31 mouse cellular contexts compared by ENCODE assay signal in genomic region chr1:164972744-164973143, GRCm38 (mm10). TPM values are rescaled to one million over a fixed set of nuclear protein-coding genes. Genes with fewer than 3 reads are reported as not detected.
DNase-seq lines count a peak whose midpoint lies in the region; ATAC-seq lines count a peak whose summit lies in the region.
"Had no signal": no experiment of that assay in that cellular context is flagged by ENCODE, and none has a peak within 500 bp of the region (broad histone marks: within the 10 kb centered on the region; RNA-seq: fewer than 3 reads in every experiment).

No protein-coding gene starts in this region.

- no peak overlapping the region for H3K4me3 ChIP-seq in midbrain, embryonic 10.5 days
- H3K4me3 ChIP-seq in midbrain, embryonic 16.5 days (ENCODE audit: low read depth, low read length), result no peak overlapping the region
- H3K4me3 ChIP-seq in intestine, embryonic 15.5 days (replicated peaks), result no peak overlapping the region
- no peak overlapping the region for H3K4me3 ChIP-seq in kidney, embryonic 14.5 days (ENCODE audit: low read length)
- H3K4me3 ChIP-seq: embryonic facial prominence, embryonic 15.5 days; hindbrain, embryonic 13.5 days; kidney, embryonic 15.5 days; limb, embryonic 12.5 days; midbrain, embryonic 13.5 days; neural tube, embryonic 12.5 days; stomach, embryonic 15.5 days had no signal

- no peaks in the 10 kb centered on the region for H3K9me3 ChIP-seq in midbrain, embryonic 10.5 days (replicated peaks)
- no peaks in the 10 kb centered on the region for H3K9me3 ChIP-seq in midbrain, embryonic 16.5 days (replicated peaks; ENCODE audit: control insufficient read depth, low read length, poor library complexity, severe bottlenecking)
- H3K9me3 ChIP-seq in intestine, embryonic 15.5 days, result no peaks in the 10 kb centered on the region
- H3K9me3 ChIP-seq in kidney, embryonic 14.5 days (ENCODE audit: control insufficient read depth, low read length), result no peaks in the 10 kb centered on the region
- H3K9me3 ChIP-seq: embryonic facial prominence, embryonic 15.5 days; hindbrain, embryonic 13.5 days; kidney, embryonic 15.5 days; limb, embryonic 12.5 days; midbrain, embryonic 13.5 days; neural tube, embryonic 12.5 days; stomach, embryonic 15.5 days had no signal

- H3K27ac ChIP-seq in midbrain, embryonic 10.5 days (replicated peaks), result 0 out of 2 replicates have a peak overlapping the region, but pooled peaks have one; percentile 14
- no peak overlapping the region for H3K27ac ChIP-seq in midbrain, embryonic 16.5 days (ENCODE audit: low read length)
- H3K27ac ChIP-seq in intestine, embryonic 15.5 days, result no peak overlapping the region
- no peak overlapping the region for H3K27ac ChIP-seq in kidney, embryonic 14.5 days (ENCODE audit: low read depth, low read length)
- H3K27ac ChIP-seq: embryonic facial prominence, embryonic 15.5 days; hindbrain, embryonic 13.5 days; kidney, embryonic 15.5 days; limb, embryonic 12.5 days; neural tube, embryonic 12.5 days; stomach, embryonic 15.5 days had no signal

- peaks cover 11% of the 10 kb centered on the region for H3K4me1 ChIP-seq in midbrain, embryonic 10.5 days
- H3K4me1 ChIP-seq in midbrain, embryonic 16.5 days (ENCODE audit: control insufficient read depth, insufficient read depth, low read length), result peaks cover 5% of the 10 kb centered on the region; the same call in 1 of the 2 replicates
- H3K4me1 ChIP-seq in intestine, embryonic 15.5 days (replicated peaks), result no peaks in the 10 kb centered on the region
- H3K4me1 ChIP-seq in kidney, embryonic 14.5 days (ENCODE audit: control insufficient read depth, insufficient read depth, low read length), result no peaks in the 10 kb centered on the region
- H3K4me1 ChIP-seq: embryonic facial prominence, embryonic 15.5 days; hindbrain, embryonic 13.5 days; kidney, embryonic 15.5 days; limb, embryonic 12.5 days; neural tube, embryonic 12.5 days; stomach, embryonic 15.5 days had no signal

- no peaks in the 10 kb centered on the region for H3K36me3 ChIP-seq in midbrain, embryonic 10.5 days
- no peaks in the 10 kb centered on the region for H3K36me3 ChIP-seq in midbrain, embryonic 16.5 days (ENCODE audit: control insufficient read depth, insufficient read depth, low read length)
- no peaks in the 10 kb centered on the region for H3K36me3 ChIP-seq in intestine, embryonic 15.5 days
- H3K36me3 ChIP-seq in kidney, embryonic 14.5 days (ENCODE audit: control insufficient read depth, insufficient read depth, low read length), result no peaks in the 10 kb centered on the region
- H3K36me3 ChIP-seq: embryonic facial prominence, embryonic 15.5 days; hindbrain, embryonic 13.5 days; kidney, embryonic 15.5 days; limb, embryonic 12.5 days; midbrain, embryonic 13.5 days; neural tube, embryonic 12.5 days; stomach, embryonic 15.5 days had no signal

- 90% methylated on average over 5 of the region's 5 CpGs for WGBS in midbrain, embryonic 10.5 days
- WGBS in midbrain, embryonic 16.5 days, result 85% methylated on average over 5 of the region's 5 CpGs
- 61% methylated on average over 5 of the region's 5 CpGs for WGBS in intestine, embryonic 15.5 days
- 82% methylated on average over 5 of the region's 5 CpGs for WGBS in kidney, embryonic 14.5 days

- no peaks in the 10 kb centered on the region for H3K27me3 ChIP-seq in midbrain, embryonic 10.5 days (ENCODE audit: low read depth, poor library complexity, severe bottlenecking)
- no peaks in the 10 kb centered on the region for H3K27me3 ChIP-seq in midbrain, embryonic 16.5 days (ENCODE audit: control insufficient read depth, insufficient read depth, low read depth, low read length)
- H3K27me3 ChIP-seq in intestine, embryonic 15.5 days (replicated peaks), result no peaks in the 10 kb centered on the region
- no peaks in the 10 kb centered on the region for H3K27me3 ChIP-seq in kidney, embryonic 14.5 days (ENCODE audit: control insufficient read depth, insufficient read depth, low read length)
- H3K27me3 ChIP-seq: embryonic facial prominence, embryonic 15.5 days; hindbrain, embryonic 13.5 days; kidney, embryonic 15.5 days; limb, embryonic 12.5 days; midbrain, embryonic 13.5 days; neural tube, embryonic 12.5 days; stomach, embryonic 15.5 days had no signal

- DNase-seq in midbrain, embryonic 10.5 days (ENCODE audit: low spot score), result no peak
- DNase-seq in thymus, postnatal 0 days (ENCODE audit: low spot score), result peak; percentile 23
- DNase-seq in frontal cortex, adult 2 months (ENCODE audit: extremely low spot score in 1 of 2, low spot score in 1 of 2), result no peak
- DNase-seq in adrenal gland, postnatal 14 days, result no peak
- DNase-seq: adrenal gland, postnatal 25 days; cerebellum, adult 8-10 months; gastrocnemius, postnatal 36 days; heart, postnatal 36 days; kidney, postnatal 36 days; layer of hippocampus, postnatal 36 days; lung, adult 2 months; lung, postnatal 14 days; retina, postnatal 1 day; right cerebral cortex, postnatal 25 days had no signal

- H3K9ac ChIP-seq in midbrain, embryonic 16.5 days (ENCODE audit: low read depth, low read length), result no peak overlapping the region
- H3K9ac ChIP-seq in intestine, embryonic 15.5 days, result no peak overlapping the region
- no peak overlapping the region for H3K9ac ChIP-seq in kidney, embryonic 14.5 days (ENCODE audit: low read depth, low read length)
- H3K9ac ChIP-seq: embryonic facial prominence, embryonic 15.5 days; hindbrain, embryonic 13.5 days; kidney, embryonic 15.5 days; limb, embryonic 12.5 days; midbrain, embryonic 13.5 days; neural tube, embryonic 12.5 days; stomach, embryonic 15.5 days had no signal

- no peak overlapping the region for H3K4me2 ChIP-seq in midbrain, embryonic 16.5 days (ENCODE audit: low read length)
- H3K4me2 ChIP-seq in intestine, embryonic 15.5 days (replicated peaks), result no peak overlapping the region
- no peak overlapping the region for H3K4me2 ChIP-seq in kidney, embryonic 14.5 days (replicated peaks; ENCODE audit: low read depth, low read length)
- H3K4me2 ChIP-seq: embryonic facial prominence, embryonic 15.5 days; hindbrain, embryonic 13.5 days; kidney, embryonic 15.5 days; limb, embryonic 12.5 days; liver, embryonic 11.5 days; midbrain, embryonic 13.5 days; neural tube, embryonic 12.5 days; stomach, embryonic 15.5 days had no signal

- no peak for ATAC-seq in midbrain, embryonic 16.5 days
- peak; percentile 80 for ATAC-seq in intestine, embryonic 15.5 days
- no peak for ATAC-seq in kidney, embryonic 14.5 days (ENCODE audit: low FRiP score, low TSS enrichment)
- ATAC-seq: forebrain, embryonic 16.5 days; midbrain, embryonic 13.5 days had no signal

RNA-seq across cellular contexts. Expression of gene Xcl1, which starts 37.4 kb away (rescaled TPM):
- polyA plus RNA-seq in midbrain, embryonic 10.5 days (2016; fragmentation: Nextera tagmentation; extraction: Ambion mirVana), result not detected in 2 replicates
- polyA plus RNA-seq in midbrain, embryonic 16.5 days (2015; fragmentation: Nextera tagmentation; extraction: Ambion mirVana), result not detected in 2 replicates
- 0.83 TPM in 1 of 2 replicates, not detected in the other for polyA plus RNA-seq in intestine, embryonic 15.5 days (2015; fragmentation: Nextera tagmentation; extraction: Ambion mirVana)
- polyA plus RNA-seq in thymus, postnatal 0 days (2015; fragmentation: Nextera tagmentation; extraction: Ambion mirVana), result 26.4 and 28.4 TPM in 2 replicates
- not detected in 2 replicates for polyA plus RNA-seq in frontal cortex, adult 2 months (2012; rRNA removed)
- not detected in 2 replicates for polyA plus RNA-seq in kidney, embryonic 14.5 days (2014; fragmentation: Nextera tagmentation; extraction: Ambion mirVana)
- not detected in 2 replicates for total RNA-seq in adrenal gland, postnatal 14 days (2021)
- total RNA-seq: adrenal gland, postnatal 25 days; gastrocnemius, postnatal 36 days; heart, adult 8-10 months; heart, postnatal 36 days; layer of hippocampus, postnatal 36 days; left cerebral cortex, postnatal 10 days; MEL had no signal
- polyA plus RNA-seq: brain, embryonic 14.5 days; embryonic facial prominence, embryonic 15.5 days; forebrain, embryonic 16.5 days; heart, embryonic 14.5 days; hindbrain, embryonic 13.5 days; kidney, embryonic 15.5 days; limb, embryonic 12.5 days; liver, embryonic 11.5 days; midbrain, embryonic 13.5 days; neural tube, embryonic 12.5 days; stomach, embryonic 15.5 days had no signal

Comparison
In these comparisons a context has a peak if more than half of its experiments do, and no peak if none do; other contexts are left out.
1. RNA of gene Xcl1, which starts 37.4 kb away (polyA plus RNA-seq): 26.4 to 28.4 TPM in thymus, postnatal 0 days; not detected in frontal cortex, adult 2 months, not detected in midbrain, embryonic 10.5 days, not detected in midbrain, embryonic 16.5 days, 0.83 TPM in intestine, embryonic 15.5 days and not detected in kidney, embryonic 14.5 days; every median in the first group is over 10 times any median in the second.